Mouse (Mus musculus): ENCODE results near the gene Dcaf1. TPM values are rescaled to one million over a fixed set of nuclear protein-coding genes. Genes with fewer than 3 reads are reported as not detected.
A peak's percentile ranks its signal among the peaks of the same experiment; 100 is the strongest.

Dcaf1 gene
- polyA plus RNA-seq, 1 experiment from 2014 or later: 11.6 TPM

DNA sequence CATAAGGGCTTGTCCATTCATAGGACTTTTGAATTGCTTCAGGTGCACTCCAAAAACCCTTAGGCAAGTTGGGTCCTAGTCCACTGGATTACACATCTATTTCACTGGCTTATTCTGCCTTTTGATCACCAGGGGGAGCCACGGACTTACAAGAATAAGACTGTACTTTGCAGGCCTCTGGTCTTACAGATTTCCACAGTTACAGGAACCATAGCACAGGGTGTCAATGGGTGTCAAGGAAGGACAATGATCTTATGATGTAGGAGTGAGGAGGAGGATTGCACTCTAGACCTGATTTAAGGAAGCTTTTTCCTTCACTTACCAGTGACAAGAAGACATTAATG lies 82.1 kb downstream of the Dcaf1 start:
- DNase-seq (ENCODE audit: low spot score): peak; percentile 49

DNA sequence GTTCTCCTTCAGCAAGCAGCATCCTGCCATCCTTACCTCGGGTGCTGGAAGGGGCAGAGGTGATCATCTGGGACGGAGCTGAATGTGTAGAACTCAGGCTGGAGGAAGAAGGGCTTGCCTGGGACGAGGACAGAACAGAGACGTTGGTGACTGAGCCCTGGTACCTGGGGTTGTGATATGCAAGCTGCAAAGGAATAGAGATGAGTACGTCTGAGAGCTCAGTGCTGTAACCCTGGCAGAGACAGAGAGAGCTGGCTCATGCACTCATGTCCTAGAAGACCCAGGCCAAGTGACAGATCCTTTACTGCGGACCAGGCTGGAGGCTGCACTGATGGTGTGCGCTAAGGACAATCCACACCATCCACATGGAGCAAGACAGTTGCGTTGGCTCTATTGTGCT lies 84.9 kb downstream of the Dcaf1 start:
- no peak for DNase-seq (ENCODE audit: low spot score)

DNA sequence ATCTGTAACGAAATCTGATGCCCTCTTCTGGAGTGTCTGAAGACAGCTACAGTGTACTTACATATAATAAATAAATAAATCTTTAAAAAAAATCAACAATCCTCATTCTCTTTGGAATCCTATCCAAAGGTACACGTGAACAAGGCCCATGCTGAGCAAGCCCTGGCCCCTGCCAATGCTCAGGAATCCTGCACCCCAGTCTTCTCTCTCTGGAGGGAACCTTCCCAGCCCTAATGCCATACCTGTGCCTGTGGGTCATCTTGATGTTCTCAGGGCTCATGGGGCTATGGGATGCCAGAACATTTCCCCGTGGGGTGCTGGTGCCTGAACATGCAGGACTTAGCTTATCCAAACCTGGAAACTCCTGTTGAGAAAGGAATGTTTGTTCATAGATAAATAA lies 86.5 kb downstream of the Dcaf1 start:
- DNase-seq (ENCODE audit: low spot score): no peak

DNA sequence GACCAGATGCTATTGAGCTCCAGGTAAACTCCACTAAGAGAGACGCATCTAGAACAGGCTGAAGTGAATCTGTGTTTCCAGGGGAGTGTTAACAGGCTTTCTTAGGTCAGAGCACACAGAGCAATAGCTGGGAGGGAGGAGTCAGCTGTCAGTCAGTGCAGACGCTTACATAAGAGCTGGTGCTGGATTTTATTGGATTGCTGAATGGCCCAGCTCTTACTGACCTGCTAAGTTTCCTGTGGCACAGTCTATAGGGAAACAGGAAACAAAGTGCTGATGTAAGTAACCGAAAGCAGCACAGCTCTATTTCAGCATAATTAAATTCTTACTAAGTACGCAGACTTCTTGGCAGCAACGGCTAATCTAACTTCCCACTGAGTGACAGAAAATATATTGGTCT lies 87.0 kb downstream of the Dcaf1 start:
- no peak for DNase-seq (ENCODE audit: low spot score)

DNA sequence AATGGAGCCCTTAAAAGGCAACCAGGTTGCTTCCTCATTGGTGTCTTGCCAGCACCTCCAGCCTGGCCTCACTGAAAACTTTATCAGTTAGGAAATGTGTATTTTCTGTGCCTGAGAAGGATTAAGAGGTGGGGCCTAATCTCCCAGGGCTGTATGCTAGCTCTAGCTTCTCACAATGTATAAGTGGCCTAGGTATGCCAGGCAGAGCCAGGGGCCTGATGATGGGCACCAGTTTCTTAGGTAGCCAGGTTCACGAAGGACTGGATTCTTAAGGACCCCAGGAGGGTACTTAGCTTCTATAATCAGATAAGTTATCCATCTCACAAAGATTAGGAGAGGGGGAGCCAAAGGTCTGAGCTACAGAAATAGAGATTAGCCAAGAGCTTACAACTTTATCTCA lies 90.0 kb downstream of the Dcaf1 start:
- DNase-seq (ENCODE audit: low spot score): no peak

DNA sequence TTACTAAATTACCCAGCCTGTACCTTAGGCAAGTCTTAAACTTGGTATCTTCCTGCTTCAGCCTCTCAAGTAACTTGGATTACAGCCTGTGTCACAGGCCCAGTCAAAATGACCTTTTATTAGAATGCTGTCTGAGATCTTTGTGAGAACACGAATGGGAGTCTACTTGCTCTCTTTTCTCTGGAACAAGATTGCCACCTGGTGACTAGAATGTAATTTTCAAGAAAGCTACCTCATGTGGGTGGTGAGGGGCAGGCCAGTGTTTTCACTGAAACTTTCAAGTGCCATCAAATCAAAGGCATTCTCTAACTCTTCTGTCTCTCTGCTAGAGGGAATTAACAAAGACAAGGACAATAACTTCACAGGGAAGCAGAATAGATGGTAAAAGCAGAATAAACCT lies 92.1 kb downstream of the Dcaf1 start:
- no peak for DNase-seq (ENCODE audit: low spot score)

DNA sequence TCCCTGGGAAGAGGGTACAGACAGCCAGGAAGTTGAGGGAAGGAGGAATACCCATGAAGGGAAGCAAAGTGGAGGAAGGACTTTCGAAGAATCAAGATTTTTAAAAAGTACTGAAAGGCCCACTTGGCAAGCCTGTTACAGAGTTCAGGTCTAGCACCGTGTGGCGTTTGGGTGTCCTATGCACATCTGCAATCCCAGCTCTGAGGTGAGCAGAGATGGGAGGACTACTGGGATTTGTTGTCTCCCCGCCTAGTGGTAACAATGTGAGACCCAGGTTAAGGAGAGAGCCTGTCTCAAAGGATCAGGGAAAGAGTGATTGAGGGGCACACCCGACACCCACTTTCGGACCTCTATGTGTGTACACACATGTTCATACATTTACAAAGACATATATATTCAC lies 93.2 kb downstream of the Dcaf1 start:
- DNase-seq (ENCODE audit: low spot score): no peak

Other genes with a start within 250 kb of the Dcaf1 start
- not detected in 2 replicates for gene Iqcf6, start 195.3 kb upstream of the Dcaf1 start, polyA plus RNA-seq (2015; fragmentation: Nextera tagmentation; extraction: Ambion mirVana)
- 0.10 and 0.12 TPM in 2 replicates for gene Grm2, start 165.8 kb upstream of the Dcaf1 start, polyA plus RNA-seq (2015; fragmentation: Nextera tagmentation; extraction: Ambion mirVana)
- gene Tex264, start 135.9 kb upstream of the Dcaf1 start, polyA plus RNA-seq (2015; fragmentation: Nextera tagmentation; extraction: Ambion mirVana): 47.0 and 60.1 TPM in 2 replicates
- 3.3 and 5.7 TPM in 2 replicates for gene Rad54l2, start 32.7 kb upstream of the Dcaf1 start, polyA plus RNA-seq (2015; fragmentation: Nextera tagmentation; extraction: Ambion mirVana)
- 8.9 and 10.0 TPM in 2 replicates for gene Rbm15b, start 65.6 kb downstream of the Dcaf1 start, polyA plus RNA-seq (2015; fragmentation: Nextera tagmentation; extraction: Ambion mirVana)
- 221 and 276 TPM in 2 replicates for gene Manf, start 70.1 kb downstream of the Dcaf1 start, polyA plus RNA-seq (2015; fragmentation: Nextera tagmentation; extraction: Ambion mirVana)

All from thymus, postnatal 0 days (tissue).